Mouse (Mus musculus): ENCODE results near the gene Ubp1. TPM values are rescaled to one million over a fixed set of nuclear protein-coding genes. Genes with fewer than 3 reads are reported as not detected.

Ubp1 gene
- total and polyA plus RNA-seq, 2 experiments from 2014 or later, result 17.8 to 92.5 TPM

DNA sequence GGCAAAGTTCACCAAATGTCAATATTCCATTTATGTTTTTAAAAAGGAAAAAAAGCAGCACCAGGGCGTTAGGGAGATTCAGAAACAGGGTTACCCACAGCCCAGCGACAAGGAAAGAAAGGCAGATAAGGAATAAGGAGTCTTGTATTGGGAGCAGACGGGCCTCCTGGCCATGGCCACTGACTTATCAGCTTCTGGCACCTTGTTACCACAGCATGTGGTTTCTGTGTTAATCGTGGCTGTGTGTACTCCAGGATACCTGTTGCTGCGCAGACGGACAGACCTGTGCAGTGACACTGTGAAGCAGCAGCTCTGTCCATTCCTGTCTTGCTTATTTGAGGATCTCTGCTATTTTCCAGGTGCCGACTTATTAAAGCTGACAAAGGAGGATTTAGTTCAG, 38.2 kb downstream of the Ubp1 start:
- no peaks in the 10 kb centered on the region for H3K9me3 ChIP-seq (ENCODE audit: low read length)
- ATAC-seq (no peak), DNase-seq (no peak)
- 94% methylated on average over 7 of the region's 7 CpGs for WGBS
- H3K4me2 ChIP-seq (ENCODE audit: low read depth), result no peak overlapping the region
- H3K9ac ChIP-seq, result no peak overlapping the region
- no peak overlapping the region for H3K27ac ChIP-seq (ENCODE audit: low read depth, low read length)
- no peaks in the 10 kb centered on the region for H3K4me1 ChIP-seq (ENCODE audit: insufficient read depth)
- no peak for TF ChIP-seq CTCF (IDR thresholded peaks at IDR 0.05; ENCODE audit: low read depth)
- no peaks in the 10 kb centered on the region for H3K27me3 ChIP-seq (ENCODE audit: insufficient read depth, low read length)
- peaks cover 79% of the 10 kb centered on the region for H3K36me3 ChIP-seq (ENCODE audit: insufficient read depth)
- H3K4me3 ChIP-seq (ENCODE audit: low read depth, low read length), result no peak overlapping the region

DNA sequence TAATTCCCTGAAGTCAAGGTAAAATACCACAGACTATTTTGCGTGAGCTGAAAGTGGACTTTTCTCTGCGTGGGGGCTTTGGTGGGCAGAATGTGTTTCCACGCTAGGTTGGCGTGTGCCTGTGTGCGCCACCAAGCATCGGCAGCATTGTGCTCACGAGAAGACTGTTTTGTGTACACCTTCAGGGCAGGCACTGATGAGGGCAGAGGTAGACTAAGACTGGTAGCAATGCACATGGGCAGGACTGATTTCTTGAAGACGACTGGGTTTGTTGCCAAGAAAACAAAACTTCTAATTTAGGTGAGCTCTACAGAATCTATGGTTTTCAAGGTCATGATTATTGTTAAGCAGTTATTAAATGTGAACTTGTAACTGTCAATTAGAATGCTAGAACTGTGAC, 38.7 kb downstream of the Ubp1 start:
- no peak for ATAC-seq
- DNase-seq, result no peak
- H3K4me2 ChIP-seq (ENCODE audit: low read depth), result no peak overlapping the region
- 91% methylated on average over 8 of the region's 8 CpGs for WGBS
- no peak for TF ChIP-seq CTCF (IDR thresholded peaks at IDR 0.05; ENCODE audit: low read depth)
- H3K9ac ChIP-seq, result no peak overlapping the region
- H3K27ac ChIP-seq (ENCODE audit: low read depth, low read length), result no peak overlapping the region
- H3K4me3 ChIP-seq (ENCODE audit: low read depth, low read length), result no peak overlapping the region
- no peaks in the 10 kb centered on the region for H3K4me1 ChIP-seq (ENCODE audit: insufficient read depth)
- peaks cover 79% of the 10 kb centered on the region for H3K36me3 ChIP-seq (ENCODE audit: insufficient read depth)
- H3K9me3 ChIP-seq (ENCODE audit: low read length), result no peaks in the 10 kb centered on the region
- H3K27me3 ChIP-seq (ENCODE audit: insufficient read depth, low read length), result no peaks in the 10 kb centered on the region

DNA sequence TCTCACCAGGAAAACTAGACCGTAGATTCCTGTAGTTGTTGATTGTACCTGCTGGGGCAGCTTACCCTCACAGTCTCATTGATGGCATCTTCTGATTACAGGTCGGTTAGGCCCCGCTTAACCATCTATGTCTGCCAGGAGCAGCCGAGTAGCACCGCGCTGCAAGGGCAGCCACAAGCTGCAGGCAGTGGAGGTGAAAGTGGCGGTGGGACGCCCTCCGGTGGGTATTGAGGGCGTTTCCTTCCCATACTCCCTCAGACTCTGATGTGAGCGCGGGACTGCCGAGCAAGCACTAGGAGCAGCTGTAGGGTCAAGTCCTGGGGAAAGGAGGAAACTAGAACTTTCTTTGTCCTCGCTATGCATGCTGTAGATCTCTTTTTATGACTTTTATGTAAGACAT, 39.3 kb downstream of the Ubp1 start:
- Histone ChIP-seq H3K4me3 (ENCODE audit: low read depth, low read length) (no peak overlapping the region), H3K36me3 (ENCODE audit: insufficient read depth) (peaks cover 79% of the 10 kb centered on the region), H3K27ac (ENCODE audit: low read depth, low read length) (no peak overlapping the region), H3K4me1 (ENCODE audit: insufficient read depth) (no peaks in the 10 kb centered on the region), H3K4me2 (ENCODE audit: low read depth) (no peak overlapping the region), H3K9me3 (ENCODE audit: low read length) (no peaks in the 10 kb centered on the region), H3K9ac (no peak overlapping the region), H3K27me3 (ENCODE audit: insufficient read depth, low read length) (no peaks in the 10 kb centered on the region)
- ATAC-seq (no peak), DNase-seq (no peak)
- TF ChIP-seq CTCF (IDR thresholded peaks at IDR 0.05; ENCODE audit: low read depth), result no peak
- WGBS, result 93% methylated on average over 14 of the region's 14 CpGs

DNA sequence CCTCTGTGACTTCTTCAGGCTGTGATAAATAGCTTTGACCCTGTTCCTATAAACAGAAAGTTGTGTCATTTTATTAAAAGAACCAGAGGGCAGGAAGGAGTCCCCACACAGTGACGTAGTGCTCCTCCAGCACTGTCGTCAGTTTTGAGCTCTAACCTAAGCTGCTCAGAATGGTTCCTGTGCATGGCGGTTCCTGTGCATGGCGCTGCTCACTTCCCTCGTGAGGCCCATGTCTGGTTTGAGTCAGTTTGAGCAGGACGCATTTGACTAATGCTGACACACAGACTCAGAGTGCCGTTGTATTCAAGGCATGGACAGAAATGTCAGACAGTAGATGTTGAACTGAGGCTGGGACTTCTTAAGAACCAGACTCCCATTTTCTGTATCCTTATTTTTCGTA, 40.9 kb downstream of the Ubp1 start:
- H3K27ac ChIP-seq (ENCODE audit: low read depth, low read length), result no peak overlapping the region
- H3K27me3 ChIP-seq (ENCODE audit: insufficient read depth, low read length), result no peaks in the 10 kb centered on the region
- no peak overlapping the region for H3K4me2 ChIP-seq (ENCODE audit: low read depth)
- TF ChIP-seq CTCF (IDR thresholded peaks at IDR 0.05; ENCODE audit: low read depth), result no peak
- H3K9ac ChIP-seq, result no peak overlapping the region
- no peak for ATAC-seq
- peaks cover 81% of the 10 kb centered on the region for H3K36me3 ChIP-seq (ENCODE audit: insufficient read depth)
- no peaks in the 10 kb centered on the region for H3K4me1 ChIP-seq (ENCODE audit: insufficient read depth)
- H3K4me3 ChIP-seq (ENCODE audit: low read depth, low read length), result no peak overlapping the region
- H3K9me3 ChIP-seq (ENCODE audit: low read length), result no peaks in the 10 kb centered on the region
- DNase-seq, result no peak
- 81% methylated on average over 8 of the region's 8 CpGs for WGBS

DNA sequence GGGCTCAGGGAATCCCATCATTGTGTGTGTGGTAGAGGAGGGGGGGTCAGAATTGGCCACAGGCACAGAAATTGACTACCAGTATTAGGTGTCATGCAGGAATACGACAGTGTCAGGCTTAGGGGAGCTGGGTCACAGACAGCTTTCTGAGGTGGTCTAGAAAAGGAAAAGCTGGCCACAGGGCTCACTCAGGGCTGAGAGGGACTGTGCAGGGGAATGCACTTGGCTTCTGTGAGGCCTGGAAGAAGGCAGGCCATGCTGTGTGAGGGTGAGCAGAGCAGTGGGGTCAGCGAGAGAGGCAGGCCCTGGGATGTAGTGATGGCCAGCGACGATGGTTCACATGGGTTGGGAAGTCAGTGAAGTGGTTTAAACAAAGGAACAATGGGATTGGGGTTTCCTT, 43.1 kb downstream of the Ubp1 start:
- Histone ChIP-seq H3K4me3 (ENCODE audit: low read depth, low read length) (no peak overlapping the region), H3K9ac (no peak overlapping the region), H3K27ac (ENCODE audit: low read depth, low read length) (no peak overlapping the region), H3K4me1 (ENCODE audit: insufficient read depth) (no peaks in the 10 kb centered on the region), H3K36me3 (ENCODE audit: insufficient read depth) (peaks cover 82% of the 10 kb centered on the region), H3K9me3 (ENCODE audit: low read length) (no peaks in the 10 kb centered on the region), H3K27me3 (ENCODE audit: insufficient read depth, low read length) (no peaks in the 10 kb centered on the region), H3K4me2 (ENCODE audit: low read depth) (no peak overlapping the region)
- WGBS, result 67% methylated on average over 4 of the region's 4 CpGs
- DNase-seq, result no peak
- no peak for TF ChIP-seq CTCF (IDR thresholded peaks at IDR 0.05; ENCODE audit: low read depth)
- ATAC-seq, result no peak

DNA sequence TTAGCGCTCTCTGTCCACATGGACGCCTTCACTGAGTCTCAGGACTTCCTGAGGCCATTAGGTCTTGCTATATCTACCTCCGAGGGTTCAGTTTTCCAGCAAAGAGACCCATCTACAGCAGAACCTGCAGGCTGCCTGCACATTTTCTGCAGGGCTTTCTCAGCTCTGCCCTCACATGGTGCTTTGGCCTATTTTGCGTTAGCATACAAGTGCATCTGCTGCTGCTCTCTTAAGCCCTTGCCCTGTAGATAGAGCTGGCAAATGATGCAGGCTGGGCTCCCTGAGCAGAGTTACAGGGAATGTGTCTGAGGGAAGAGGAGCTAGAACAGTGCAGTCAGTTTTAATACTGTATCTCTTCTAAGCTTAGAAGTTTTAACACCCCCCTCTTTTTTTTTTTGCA, 44.2 kb downstream of the Ubp1 start:
- Histone ChIP-seq H3K27ac (ENCODE audit: low read depth, low read length) (no peak overlapping the region), H3K4me3 (ENCODE audit: low read depth, low read length) (no peak overlapping the region), H3K4me2 (ENCODE audit: low read depth) (no peak overlapping the region), H3K27me3 (ENCODE audit: insufficient read depth, low read length) (no peaks in the 10 kb centered on the region), H3K9me3 (ENCODE audit: low read length) (no peaks in the 10 kb centered on the region), H3K36me3 (ENCODE audit: insufficient read depth) (peaks cover 78% of the 10 kb centered on the region), H3K9ac (no peak overlapping the region), H3K4me1 (ENCODE audit: insufficient read depth) (no peaks in the 10 kb centered on the region)
- ATAC-seq, result no peak
- WGBS, result 93% methylated on average over 4 of the region's 4 CpGs
- DNase-seq, result no peak
- no peak for TF ChIP-seq CTCF (IDR thresholded peaks at IDR 0.05; ENCODE audit: low read depth)

DNA sequence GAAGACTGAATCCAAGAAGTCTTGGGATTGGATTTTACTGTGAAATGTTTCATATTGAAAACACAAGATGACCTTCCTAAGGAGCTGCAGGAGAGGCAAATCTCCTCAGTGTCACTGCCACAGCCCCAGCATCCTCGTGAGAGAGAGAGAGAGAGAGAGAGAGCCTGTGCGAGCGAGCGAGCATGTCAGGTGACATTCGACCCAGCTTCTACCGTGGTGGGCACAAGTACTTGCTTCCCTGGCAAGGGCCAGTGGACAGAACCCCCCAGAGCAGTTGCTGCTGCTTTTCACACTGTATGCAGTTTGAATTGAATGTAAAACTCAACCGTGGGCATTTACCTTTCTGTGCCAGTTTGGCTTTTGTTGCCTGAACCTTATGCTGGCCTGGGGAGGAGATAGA, 44.7 kb downstream of the Ubp1 start:
- Histone ChIP-seq H3K36me3 (ENCODE audit: insufficient read depth) (peaks cover 73% of the 10 kb centered on the region), H3K4me1 (ENCODE audit: insufficient read depth) (no peaks in the 10 kb centered on the region), H3K4me2 (ENCODE audit: low read depth) (no peak overlapping the region), H3K27ac (ENCODE audit: low read depth, low read length) (no peak overlapping the region), H3K4me3 (ENCODE audit: low read depth, low read length) (no peak overlapping the region), H3K27me3 (ENCODE audit: insufficient read depth, low read length) (no peaks in the 10 kb centered on the region), H3K9me3 (ENCODE audit: low read length) (no peaks in the 10 kb centered on the region), H3K9ac (no peak overlapping the region)
- DNase-seq (no peak), ATAC-seq (no peak)
- TF ChIP-seq CTCF (IDR thresholded peaks at IDR 0.05; ENCODE audit: low read depth), result no peak
- WGBS, result 83% methylated on average over 7 of the region's 7 CpGs

DNA sequence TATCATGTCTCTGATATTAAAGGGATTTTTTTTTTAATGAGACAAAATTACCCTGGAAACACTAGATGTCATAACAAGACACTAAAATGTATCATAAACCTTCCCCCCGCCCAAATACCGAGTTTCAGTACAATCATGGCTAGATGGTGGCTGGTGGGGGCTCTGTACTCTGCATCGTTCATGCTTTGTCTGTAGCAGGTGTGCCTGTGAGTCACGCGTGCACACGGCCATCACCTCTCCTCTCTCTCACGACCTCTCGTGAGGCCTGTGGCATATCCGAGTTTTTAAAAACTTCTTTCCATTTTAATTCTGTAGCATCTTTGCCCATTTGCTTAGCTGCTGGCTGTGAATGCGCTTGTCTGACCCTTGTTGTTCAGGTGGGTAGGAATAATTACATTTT, 45.5 kb downstream of the Ubp1 start:
- no peak overlapping the region for H3K9ac ChIP-seq
- no peaks in the 10 kb centered on the region for H3K4me1 ChIP-seq (ENCODE audit: insufficient read depth)
- no peak overlapping the region for H3K4me3 ChIP-seq (ENCODE audit: low read depth, low read length)
- no peak overlapping the region for H3K4me2 ChIP-seq (ENCODE audit: low read depth)
- peaks cover 67% of the 10 kb centered on the region for H3K36me3 ChIP-seq (ENCODE audit: insufficient read depth)
- no peaks in the 10 kb centered on the region for H3K9me3 ChIP-seq (ENCODE audit: low read length)
- no peak for TF ChIP-seq CTCF (IDR thresholded peaks at IDR 0.05; ENCODE audit: low read depth)
- DNase-seq, result no peak
- no peak for ATAC-seq
- H3K27me3 ChIP-seq (ENCODE audit: insufficient read depth, low read length), result no peaks in the 10 kb centered on the region
- H3K27ac ChIP-seq (ENCODE audit: low read depth, low read length), result no peak overlapping the region
- 88% methylated on average over 10 of the region's 10 CpGs for WGBS

Data from forebrain, postnatal 0 days (tissue).